Mouse (Mus musculus): ENCODE measurements at regions not wholly inside any gene's neighbourhood (a gene's known extent, or its start where the extent isn't known, plus 50 kb on each side); places are given as distances from the start of the nearest gene placed in this dataset.
A peak's percentile ranks its signal among the peaks of the same experiment; 100 is the strongest.

DNA sequence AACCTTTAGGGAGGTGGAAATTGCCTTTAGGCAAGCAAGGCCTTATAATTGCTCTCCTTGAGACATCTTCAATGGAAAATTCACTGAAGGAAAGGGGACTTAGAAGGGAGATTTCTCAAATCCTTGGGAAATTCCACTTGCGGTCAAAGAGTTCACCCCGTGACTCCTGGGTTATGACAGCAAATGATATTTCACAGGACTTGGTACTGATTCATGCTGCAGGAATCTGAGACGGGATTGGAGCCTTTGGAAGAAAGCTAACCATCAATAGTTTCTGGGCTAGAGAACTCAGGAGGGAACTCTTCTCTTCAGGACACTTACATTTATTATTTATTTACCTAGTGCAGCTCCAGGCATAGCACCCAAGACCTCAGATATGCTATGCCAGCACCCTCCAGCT, 52.8 kb upstream of the Cxcl5 start:
- 66% methylated on average over 3 of the region's 3 CpGs for WGBS (ENCODE audit: insufficient replicate concordance)

DNA sequence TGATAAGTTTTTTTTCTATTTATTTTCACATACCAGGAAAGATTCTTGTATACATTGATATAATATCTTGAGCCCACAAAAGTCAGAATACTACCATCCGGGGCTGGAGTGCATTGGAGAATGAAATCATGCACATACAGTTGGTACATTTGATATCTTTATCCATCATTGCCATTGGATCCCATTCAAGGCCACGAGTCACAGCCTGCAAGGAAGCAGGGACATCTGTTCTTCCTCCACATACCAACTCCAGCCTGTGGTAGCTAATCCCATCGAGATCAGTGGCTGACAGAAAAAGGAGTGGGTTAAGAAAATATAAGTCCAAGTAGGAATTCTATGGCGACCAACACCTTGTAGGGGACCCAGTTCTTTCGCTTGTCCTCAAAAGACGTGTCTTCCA, 55.5 kb upstream of the Cxcl5 start:
- Histone ChIP-seq H3K9me3 (replicated peaks; ENCODE audit: control insufficient read depth, low read length) (no peaks in the 10 kb centered on the region), H3K9ac (ENCODE audit: low read depth, low read length) (no peak overlapping the region), H3K27ac (ENCODE audit: low read length) (no peak overlapping the region), H3K27me3 (ENCODE audit: control insufficient read depth, insufficient read depth, low read depth, low read length) (no peaks in the 10 kb centered on the region), H3K4me3 (ENCODE audit: low read depth, low read length) (no peak overlapping the region), H3K36me3 (ENCODE audit: control insufficient read depth, insufficient read depth) (no peaks in the 10 kb centered on the region), H3K4me2 (ENCODE audit: low read depth, low read length) (no peak overlapping the region), H3K4me1 (ENCODE audit: control insufficient read depth, low read depth, low read length) (no peaks in the 10 kb centered on the region)
- ATAC-seq (ENCODE audit: low read depth) = no peak
- 50% methylated on average over 6 of the region's 6 CpGs for WGBS (ENCODE audit: insufficient replicate concordance)

More for the DNA sequence above, 52.8 kb upstream of the Cxcl5 start:
- Histone ChIP-seq H3K9ac (ENCODE audit: low read depth, low read length) (no peak overlapping the region), H3K4me2 (ENCODE audit: low read depth, low read length) (no peak overlapping the region), H3K36me3 (ENCODE audit: control insufficient read depth, insufficient read depth) (no peaks in the 10 kb centered on the region), H3K9me3 (replicated peaks; ENCODE audit: control insufficient read depth, low read length) (no peaks in the 10 kb centered on the region), H3K4me1 (ENCODE audit: control insufficient read depth, low read depth, low read length) (no peaks in the 10 kb centered on the region), H3K4me3 (ENCODE audit: low read depth, low read length) (no peak overlapping the region), H3K27ac (ENCODE audit: low read length) (no peak overlapping the region), H3K27me3 (ENCODE audit: control insufficient read depth, insufficient read depth, low read depth, low read length) (no peaks in the 10 kb centered on the region)
- ATAC-seq (ENCODE audit: low read depth) = no peak

DNA sequence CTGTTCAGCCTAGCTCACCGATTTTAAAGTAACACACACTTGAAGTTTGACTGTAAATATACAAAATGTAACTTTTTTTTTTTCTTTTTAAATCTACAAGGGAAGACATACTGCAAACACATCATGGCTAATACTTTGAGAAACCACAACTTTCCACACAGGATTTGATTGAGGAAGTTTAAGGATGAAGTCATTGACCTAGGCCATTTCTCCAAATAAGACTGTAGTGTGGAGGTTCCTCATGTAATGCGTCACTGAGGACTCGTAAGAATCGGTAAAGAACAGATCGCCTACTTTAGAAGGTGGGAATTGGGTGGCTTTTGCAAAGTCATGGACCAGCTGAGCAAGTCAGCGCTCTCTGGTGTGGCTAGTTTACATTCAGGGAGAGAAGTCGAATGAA, 59.0 kb upstream of the Cxcl5 start:
- Histone ChIP-seq H3K36me3 (ENCODE audit: control insufficient read depth, insufficient read depth) (no peaks in the 10 kb centered on the region), H3K27ac (ENCODE audit: low read length) (no peak overlapping the region), H3K9ac (ENCODE audit: low read depth, low read length) (no peak overlapping the region), H3K4me1 (ENCODE audit: control insufficient read depth, low read depth, low read length) (no peaks in the 10 kb centered on the region), H3K4me3 (ENCODE audit: low read depth, low read length) (no peak overlapping the region), H3K27me3 (ENCODE audit: control insufficient read depth, insufficient read depth, low read depth, low read length) (no peaks in the 10 kb centered on the region), H3K4me2 (ENCODE audit: low read depth, low read length) (no peak overlapping the region), H3K9me3 (replicated peaks; ENCODE audit: control insufficient read depth, low read length) (no peaks in the 10 kb centered on the region)
- 69% methylated on average over 7 of the region's 7 CpGs for WGBS (ENCODE audit: insufficient replicate concordance)
- ATAC-seq (ENCODE audit: low read depth) = no peak

DNA sequence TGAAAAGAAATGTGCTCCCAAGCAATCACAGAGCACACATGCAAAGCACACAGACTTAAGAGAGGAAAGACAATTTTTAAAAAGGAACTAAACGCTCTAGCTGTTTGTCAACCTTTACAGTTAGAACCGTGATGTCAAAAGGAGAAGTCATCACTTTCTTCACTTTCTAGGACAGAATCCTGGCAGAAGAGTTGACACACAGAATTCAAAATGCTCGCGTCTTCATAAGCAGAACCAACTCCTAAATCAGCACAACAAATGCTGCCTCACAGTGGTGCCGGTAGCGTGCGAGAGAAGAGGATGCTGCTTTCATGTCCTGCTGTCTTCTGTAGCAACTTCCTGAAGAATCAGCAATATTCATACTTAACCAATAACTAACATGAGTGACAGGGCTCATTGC, 55.6 kb upstream of the Rassf6 start:
- ATAC-seq (ENCODE audit: low read depth) = 0 out of 2 replicates have a peak, but pooled peaks have one; percentile 30
- Histone ChIP-seq H3K4me3 (ENCODE audit: low read depth, low read length) (no peak overlapping the region), H3K27ac (ENCODE audit: low read length) (no peak overlapping the region), H3K27me3 (ENCODE audit: control insufficient read depth, insufficient read depth, low read depth, low read length) (no peaks in the 10 kb centered on the region), H3K4me2 (ENCODE audit: low read depth, low read length) (no peak overlapping the region), H3K4me1 (ENCODE audit: control insufficient read depth, low read depth, low read length) (no peaks in the 10 kb centered on the region), H3K9me3 (replicated peaks; ENCODE audit: control insufficient read depth, low read length) (no peaks in the 10 kb centered on the region), H3K36me3 (ENCODE audit: control insufficient read depth, insufficient read depth) (no peaks in the 10 kb centered on the region), H3K9ac (ENCODE audit: low read depth, low read length) (no peak overlapping the region)
- 52% methylated on average over 7 of the region's 7 CpGs for WGBS (ENCODE audit: insufficient replicate concordance)

DNA sequence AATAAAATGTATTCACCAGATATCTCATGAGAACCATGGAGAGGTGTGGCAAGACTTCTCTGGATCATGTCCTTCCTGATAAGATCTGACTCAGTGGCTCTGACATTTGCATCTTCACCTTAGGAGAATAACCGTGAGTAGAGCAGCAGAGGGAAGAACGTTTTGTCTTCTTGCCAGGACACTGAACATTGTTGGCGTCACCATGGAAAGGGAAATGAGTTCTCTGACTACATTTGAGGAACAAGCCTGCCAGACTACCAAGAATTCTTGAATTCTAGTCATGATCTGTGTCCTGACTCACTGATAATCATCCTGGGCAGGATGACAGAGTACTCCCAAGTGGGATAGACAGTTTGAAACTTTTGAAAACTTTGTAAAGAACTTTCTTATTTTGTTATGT, 54.0 kb upstream of the Rassf6 start:
- no peak overlapping the region for H3K4me3 ChIP-seq (ENCODE audit: low read depth, low read length)
- no peak for ATAC-seq (ENCODE audit: low read depth)
- WGBS (ENCODE audit: insufficient replicate concordance) = 32% methylated on average over 3 of the region's 3 CpGs
- no peaks in the 10 kb centered on the region for H3K9me3 ChIP-seq (replicated peaks; ENCODE audit: control insufficient read depth, low read length)
- H3K27ac ChIP-seq (ENCODE audit: low read length) = no peak overlapping the region
- no peaks in the 10 kb centered on the region; the same call in 1 of the 2 replicates for H3K4me1 ChIP-seq (ENCODE audit: control insufficient read depth, low read depth, low read length)
- no peak overlapping the region for H3K9ac ChIP-seq (ENCODE audit: low read depth, low read length)
- no peaks in the 10 kb centered on the region for H3K36me3 ChIP-seq (ENCODE audit: control insufficient read depth, insufficient read depth)
- no peaks in the 10 kb centered on the region for H3K27me3 ChIP-seq (ENCODE audit: control insufficient read depth, insufficient read depth, low read depth, low read length)
- no peak overlapping the region for H3K4me2 ChIP-seq (ENCODE audit: low read depth, low read length)

DNA sequence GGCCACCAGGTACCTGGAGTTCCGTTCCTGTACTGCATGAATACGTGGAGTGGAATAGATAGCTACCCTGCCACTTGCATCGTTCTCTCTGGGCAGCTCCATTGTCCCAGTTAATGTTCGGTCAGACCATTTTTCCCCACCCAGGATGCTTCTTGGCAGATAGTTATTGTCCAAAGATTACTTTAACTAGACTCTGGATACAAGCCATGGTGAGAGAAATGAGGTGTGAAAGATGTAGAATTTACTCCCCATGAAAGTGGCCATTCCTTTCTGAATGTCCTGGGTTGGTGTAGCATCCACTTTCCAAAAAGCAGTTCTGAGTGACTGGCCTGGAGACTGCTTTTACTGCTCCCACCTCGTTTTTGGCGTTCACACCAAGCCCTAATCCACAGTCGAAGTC, 50.3 kb upstream of the Rassf6 start:
- 62% methylated on average over 7 of the region's 7 CpGs for WGBS (ENCODE audit: insufficient replicate concordance)
- Histone ChIP-seq H3K27ac (ENCODE audit: low read length) (no peak overlapping the region), H3K9me3 (replicated peaks; ENCODE audit: control insufficient read depth, low read length) (no peaks in the 10 kb centered on the region), H3K4me1 (ENCODE audit: control insufficient read depth, low read depth, low read length) (no peaks in the 10 kb centered on the region; the same call in 1 of the 2 replicates), H3K27me3 (ENCODE audit: control insufficient read depth, insufficient read depth, low read depth, low read length) (no peaks in the 10 kb centered on the region), H3K9ac (ENCODE audit: low read depth, low read length) (no peak overlapping the region), H3K36me3 (ENCODE audit: control insufficient read depth, insufficient read depth) (no peaks in the 10 kb centered on the region), H3K4me2 (ENCODE audit: low read depth, low read length) (no peak overlapping the region), H3K4me3 (ENCODE audit: low read depth, low read length) (no peak overlapping the region)
- no peak for ATAC-seq (ENCODE audit: low read depth)

All from liver, embryonic 16.5 days (tissue).